Mouse (Mus musculus) thymus, adult 2 months (tissue): ENCODE measurements around the gene Zfp385b.

Experiments
- CTCF ChIP-seq: fragments of 200-500 bp; IDR thresholded peaks from 2 replicates; pipeline ENCODE4 v1.5.1; 2012; ENCODE audit warnings: mild to moderate bottlenecking, control low read depth, low read length, moderate library complexity, borderline replicate concordance; ENCODE audit not compliant: control insufficient read depth, poor library complexity, insufficient read depth; ENCODE audit errors: extremely low read depth
- POLR2A ChIP-seq: fragments of 200-500 bp; IDR thresholded peaks from 2 replicates; pipeline ENCODE4 v1.6.1; 2012; ENCODE audit warnings: mild to moderate bottlenecking, low read length, control low read depth, moderate library complexity; ENCODE audit not compliant: control insufficient read depth, poor library complexity, insufficient read depth; ENCODE audit errors: extremely low read depth

DNA sequence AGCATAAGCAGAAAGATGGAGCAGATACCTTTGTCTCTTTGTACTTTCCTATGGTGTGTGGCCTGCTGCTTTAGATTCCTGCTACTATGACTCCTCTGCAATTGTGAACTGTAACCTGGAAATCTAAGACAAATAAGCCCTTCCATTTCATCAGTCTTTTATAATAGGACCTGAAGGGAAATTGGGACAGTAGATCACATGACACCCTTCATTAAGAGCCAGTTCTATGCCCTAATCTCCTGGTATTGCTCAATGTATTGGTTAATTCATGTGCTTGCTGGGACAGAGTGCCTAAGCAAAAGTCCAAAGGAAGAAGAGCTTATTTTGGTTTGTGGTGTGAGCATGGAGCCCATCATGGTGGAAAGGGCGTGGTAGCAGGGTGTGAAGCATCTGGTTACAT lies 19.2 kb upstream of the Zfp385b start:
- TF ChIP-seq POLR2A (no peak), CTCF (no peak)
